Mouse (Mus musculus) forebrain, embryonic 11.5 days (tissue): ENCODE results near the gene Nrk. TPM values are rescaled to one million over a fixed set of nuclear protein-coding genes. Genes with fewer than 3 reads are reported as not detected.

Source experiments
- polyA plus RNA-seq: library from polyadenylated mRNA; unstranded; fragments of >200 nt; fragmentation: Nextera tagmentation; extraction: Ambion mirVana; gene quantifications from 2 replicates; pipeline ENCODE4 v1.2.1, GENCODE M21; 2014

Nrk gene
- polyA plus RNA-seq, 1 experiment from 2014 or later, result 2.3 TPM

Other genes with a start within 250 kb of the Nrk start
- not detected in 2 replicates for gene Serpina7, start 170.8 kb downstream of the Nrk start, polyA plus RNA-seq
- not detected in 2 replicates for gene 4930513O06Rik, start 171.8 kb downstream of the Nrk start, polyA plus RNA-seq